Mouse (Mus musculus): ENCODE results near the gene Plekha4. TPM values are rescaled to one million over a fixed set of nuclear protein-coding genes. Genes with fewer than 3 reads are reported as not detected.

Gene Plekha4
- polyA plus RNA-seq, 1 experiment from 2014 or later: 1.1 TPM

DNA sequence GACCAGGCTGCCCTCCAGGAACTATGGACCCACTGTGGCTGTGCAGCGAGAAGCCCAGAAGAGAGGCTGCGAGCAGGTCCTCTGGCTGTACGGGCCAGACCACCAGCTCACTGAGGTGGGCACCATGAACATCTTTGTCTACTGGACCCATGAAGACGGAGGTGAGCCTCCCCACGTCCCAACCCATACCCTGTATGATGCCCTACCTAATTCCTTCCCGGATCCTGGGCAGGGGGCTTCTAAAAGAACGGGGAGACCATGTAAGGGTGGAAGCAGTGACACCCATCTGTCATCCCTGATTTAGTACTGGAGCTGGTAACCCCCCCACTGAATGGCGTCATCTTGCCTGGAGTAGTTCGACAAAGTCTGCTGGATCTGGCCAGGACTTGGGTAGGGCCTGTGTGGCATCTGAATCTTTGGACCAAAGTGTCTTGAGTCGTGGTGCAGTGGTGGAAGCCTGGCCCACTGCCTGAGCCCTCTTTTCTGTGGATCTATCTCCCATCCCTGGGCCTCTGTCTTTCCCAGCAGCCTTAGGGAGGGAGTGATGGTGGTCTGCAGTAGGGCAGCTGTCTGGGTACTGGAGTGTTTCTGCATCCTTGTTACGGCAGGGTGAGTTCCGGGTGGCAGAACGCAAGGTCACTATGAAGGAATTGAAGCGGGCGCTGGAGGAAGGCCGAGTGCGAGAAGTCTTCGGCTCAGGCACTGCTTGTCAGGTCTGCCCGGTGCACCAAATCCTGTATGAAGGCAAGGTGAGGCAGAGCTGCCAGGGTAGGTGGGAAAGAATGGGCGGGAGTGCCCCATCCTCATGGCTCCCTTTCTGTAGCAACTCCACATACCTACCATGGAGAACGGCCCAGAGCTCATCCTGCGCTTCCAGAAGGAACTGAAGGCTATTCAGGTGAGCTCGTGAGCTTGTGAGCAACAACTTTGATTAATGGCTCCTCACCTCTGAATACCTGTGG is 61.8 kb downstream of the Plekha4 start:
- H3K36me3 ChIP-seq (ENCODE audit: control insufficient read depth, insufficient read depth, low read length): peaks cover 14% of the 10 kb centered on the region
- 90% methylated on average over 23 of the region's 23 CpGs for WGBS (ENCODE audit: insufficient replicate concordance)
- no peak overlapping the region for H3K4me3 ChIP-seq (ENCODE audit: low read depth, low read length)
- H3K4me1 ChIP-seq (ENCODE audit: control insufficient read depth, insufficient read depth, low read length): peaks cover 2% of the 10 kb centered on the region; the same call in 1 of the 2 replicates
- no peak overlapping the region for H3K9ac ChIP-seq (ENCODE audit: low read depth, low read length)
- no peak overlapping the region for H3K27ac ChIP-seq (ENCODE audit: low read depth, low read length)
- H3K4me2 ChIP-seq: no peak overlapping the region
- no peak for ATAC-seq (replicated peaks; ENCODE audit: insufficient number of reproducible peaks, low FRiP score, low TSS enrichment)
- H3K27me3 ChIP-seq (ENCODE audit: control insufficient read depth, insufficient read depth, low read length): no peaks in the 10 kb centered on the region
- H3K9me3 ChIP-seq (replicated peaks; ENCODE audit: control insufficient read depth, low read length): no peaks in the 10 kb centered on the region

DNA sequence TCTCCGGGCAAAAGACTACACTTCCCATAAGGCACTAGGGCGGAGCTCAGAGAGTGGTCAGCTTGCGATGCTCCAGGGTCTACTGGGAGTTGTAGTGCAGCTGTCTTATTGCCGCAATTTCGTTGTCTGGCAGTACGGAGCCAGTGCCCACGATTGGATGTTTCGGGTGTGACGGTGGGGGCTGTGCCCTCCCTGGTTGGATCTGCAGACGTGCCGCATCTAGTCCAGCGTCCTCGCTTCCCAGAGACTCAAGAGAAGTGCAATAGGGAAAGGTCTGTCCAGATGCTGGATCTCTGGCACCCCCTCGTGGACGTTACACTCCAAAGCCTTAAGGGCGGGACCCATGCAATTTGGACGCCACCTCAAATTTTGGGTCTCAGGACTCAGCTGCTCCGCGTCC is 63.0 kb downstream of the Plekha4 start:
- Histone ChIP-seq H3K27me3 (ENCODE audit: control insufficient read depth, insufficient read depth, low read length) (no peaks in the 10 kb centered on the region), H3K9me3 (replicated peaks; ENCODE audit: control insufficient read depth, low read length) (no peaks in the 10 kb centered on the region), H3K27ac (ENCODE audit: low read depth, low read length) (no peak overlapping the region), H3K36me3 (ENCODE audit: control insufficient read depth, insufficient read depth, low read length) (peaks cover 14% of the 10 kb centered on the region), H3K4me1 (ENCODE audit: control insufficient read depth, insufficient read depth, low read length) (peaks cover 2% of the 10 kb centered on the region; the same call in 1 of the 2 replicates), H3K9ac (ENCODE audit: low read depth, low read length) (0 out of 2 replicates have a peak overlapping the region, but pooled peaks have one; percentile 39), H3K4me2 (peak overlapping the region; percentile 63), H3K4me3 (ENCODE audit: low read depth, low read length) (peak overlapping the region; percentile 32)
- peak; percentile 80 for ATAC-seq (replicated peaks; ENCODE audit: insufficient number of reproducible peaks, low FRiP score, low TSS enrichment)
- WGBS (ENCODE audit: insufficient replicate concordance): 7% methylated on average over 19 of the region's 19 CpGs

DNA sequence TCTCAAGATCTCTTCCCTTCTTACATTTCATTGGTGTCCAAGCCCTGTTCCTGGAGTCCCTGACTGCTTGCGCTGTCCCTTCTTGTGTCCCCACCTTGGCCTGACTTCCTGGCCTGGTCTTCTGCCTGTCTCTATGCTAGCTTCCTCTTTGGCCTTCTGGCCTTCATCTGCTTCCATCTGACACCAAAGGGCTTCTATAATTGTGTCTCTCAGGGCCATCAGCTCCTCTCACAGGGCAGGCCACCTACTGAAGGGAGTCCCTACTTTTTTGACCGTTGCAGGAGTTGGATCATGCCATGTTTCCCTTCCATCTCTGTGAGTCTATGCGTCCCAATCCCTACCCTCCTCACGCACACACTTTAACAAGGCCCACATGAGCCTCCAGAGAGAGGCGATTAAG is 63.8 kb downstream of the Plekha4 start:
- Histone ChIP-seq H3K4me1 (ENCODE audit: control insufficient read depth, insufficient read depth, low read length) (peaks cover 2% of the 10 kb centered on the region; the same call in 1 of the 2 replicates), H3K4me3 (ENCODE audit: low read depth, low read length) (no peak overlapping the region), H3K4me2 (no peak overlapping the region), H3K36me3 (ENCODE audit: control insufficient read depth, insufficient read depth, low read length) (peaks cover 12% of the 10 kb centered on the region), H3K9ac (ENCODE audit: low read depth, low read length) (peak overlapping the region; percentile 49; the same call in 1 of the 2 replicates), H3K9me3 (replicated peaks; ENCODE audit: control insufficient read depth, low read length) (no peaks in the 10 kb centered on the region), H3K27ac (ENCODE audit: low read depth, low read length) (no peak overlapping the region), H3K27me3 (ENCODE audit: control insufficient read depth, insufficient read depth, low read length) (no peaks in the 10 kb centered on the region)
- 90% methylated on average over 5 of the region's 5 CpGs for WGBS (ENCODE audit: insufficient replicate concordance)
- ATAC-seq (replicated peaks; ENCODE audit: insufficient number of reproducible peaks, low FRiP score, low TSS enrichment): no peak

DNA sequence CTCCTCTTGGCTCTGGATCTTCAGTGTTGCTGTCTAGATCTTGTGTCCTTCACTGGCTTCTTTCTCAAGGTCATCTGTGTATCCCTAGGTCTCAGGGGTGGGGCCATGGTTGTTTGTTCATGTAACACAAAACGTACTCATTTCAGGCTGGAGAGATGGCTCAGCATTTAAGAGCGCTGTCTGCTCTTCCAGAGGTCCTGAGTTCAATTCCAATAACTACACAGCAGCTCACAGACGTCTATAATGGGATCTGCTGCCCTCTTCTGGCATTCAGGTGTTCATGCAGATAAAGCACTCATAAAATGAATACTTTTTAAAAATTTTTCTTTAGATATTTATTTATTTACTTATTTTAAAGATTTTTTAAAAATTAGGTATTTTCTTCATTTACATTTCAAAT is 64.7 kb downstream of the Plekha4 start:
- Histone ChIP-seq H3K36me3 (ENCODE audit: control insufficient read depth, insufficient read depth, low read length) (0 out of 2 replicates have a peak, but pooled peaks cover 4% of the 10 kb centered on the region), H3K4me1 (ENCODE audit: control insufficient read depth, insufficient read depth, low read length) (peaks cover 2% of the 10 kb centered on the region; the same call in 1 of the 2 replicates), H3K9ac (ENCODE audit: low read depth, low read length) (no peak overlapping the region), H3K27ac (ENCODE audit: low read depth, low read length) (no peak overlapping the region), H3K4me2 (no peak overlapping the region), H3K9me3 (replicated peaks; ENCODE audit: control insufficient read depth, low read length) (no peaks in the 10 kb centered on the region), H3K4me3 (ENCODE audit: low read depth, low read length) (no peak overlapping the region), H3K27me3 (ENCODE audit: control insufficient read depth, insufficient read depth, low read length) (no peaks in the 10 kb centered on the region)
- ATAC-seq (replicated peaks; ENCODE audit: insufficient number of reproducible peaks, low FRiP score, low TSS enrichment): no peak
- WGBS (ENCODE audit: insufficient replicate concordance): 69% methylated on average over 3 of the region's 3 CpGs

DNA sequence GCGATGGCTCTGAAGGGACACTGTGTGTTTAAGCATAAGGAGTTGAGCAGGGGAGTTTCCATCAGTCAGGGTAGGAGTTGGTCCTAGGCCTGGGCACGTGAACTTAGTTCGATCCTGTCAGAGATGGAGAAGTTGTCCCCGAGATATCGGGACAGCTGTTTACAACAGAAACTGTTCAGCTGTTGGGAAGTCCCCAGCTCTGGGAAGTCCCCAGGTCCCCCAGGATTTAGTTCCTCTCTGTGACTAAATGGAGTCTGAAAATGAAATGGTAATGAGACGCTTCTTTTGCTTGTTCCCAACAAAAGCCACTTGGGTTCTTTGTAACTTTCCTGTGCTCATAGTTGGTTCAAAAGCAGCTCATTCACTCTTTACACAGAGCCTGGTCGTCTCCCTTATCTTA is 65.8 kb downstream of the Plekha4 start:
- no peak for ATAC-seq (replicated peaks; ENCODE audit: insufficient number of reproducible peaks, low FRiP score, low TSS enrichment)

DNA sequence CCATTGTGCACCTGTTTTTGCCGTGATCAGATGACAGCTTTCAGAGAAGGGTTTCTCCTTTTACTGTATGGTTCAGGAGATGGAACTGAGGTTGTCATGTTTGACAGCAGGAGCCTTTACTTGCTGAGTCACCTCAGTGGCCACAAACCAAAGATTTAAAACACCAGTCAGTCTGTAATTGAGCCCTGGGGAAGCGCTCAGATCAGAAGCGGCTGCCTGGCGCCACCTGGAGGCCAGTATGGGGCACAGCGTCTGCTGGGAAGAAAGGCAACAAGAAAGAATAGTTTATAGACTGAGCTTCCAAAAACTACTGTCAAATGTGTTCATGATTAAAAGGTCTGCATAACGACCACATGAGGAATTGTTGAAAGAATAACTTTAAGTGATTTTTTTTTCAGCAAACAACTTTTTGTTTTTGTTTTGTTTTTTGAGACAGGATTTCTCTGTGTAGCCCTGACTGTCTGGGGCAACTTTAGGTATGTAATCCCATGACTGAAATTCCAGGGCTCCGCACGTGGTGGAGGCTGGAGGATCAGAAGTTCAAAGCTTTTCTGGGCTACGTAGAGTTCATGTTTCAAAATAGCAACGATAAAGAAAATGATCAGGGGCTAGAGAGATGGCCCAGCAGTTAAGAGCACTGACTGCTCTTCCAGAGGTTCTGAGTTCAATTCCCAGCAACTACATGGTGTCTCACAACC is 67.1 kb downstream of the Plekha4 start:
- H3K27me3 ChIP-seq (ENCODE audit: control insufficient read depth, insufficient read depth, low read length): no peaks in the 10 kb centered on the region
- no peak overlapping the region for H3K27ac ChIP-seq (ENCODE audit: low read depth, low read length)
- no peak overlapping the region for H3K9ac ChIP-seq (ENCODE audit: low read depth, low read length)
- no peak overlapping the region for H3K4me2 ChIP-seq
- 18% methylated on average over 10 of the region's 10 CpGs for WGBS (ENCODE audit: insufficient replicate concordance)
- no peak overlapping the region for H3K4me3 ChIP-seq (ENCODE audit: low read depth, low read length)
- H3K9me3 ChIP-seq (replicated peaks; ENCODE audit: control insufficient read depth, low read length): no peaks in the 10 kb centered on the region
- no peaks in the 10 kb centered on the region for H3K36me3 ChIP-seq (ENCODE audit: control insufficient read depth, insufficient read depth, low read length)
- ATAC-seq (replicated peaks; ENCODE audit: insufficient number of reproducible peaks, low FRiP score, low TSS enrichment): no peak
- H3K4me1 ChIP-seq (ENCODE audit: control insufficient read depth, insufficient read depth, low read length): peaks cover 9% of the 10 kb centered on the region; the same call in 1 of the 2 replicates

More for the DNA sequence above, 65.8 kb downstream of the Plekha4 start:
- Histone ChIP-seq H3K27me3 (ENCODE audit: control insufficient read depth, insufficient read depth, low read length) (no peaks in the 10 kb centered on the region), H3K4me1 (ENCODE audit: control insufficient read depth, insufficient read depth, low read length) (peaks cover 9% of the 10 kb centered on the region; the same call in 1 of the 2 replicates), H3K9me3 (replicated peaks; ENCODE audit: control insufficient read depth, low read length) (no peaks in the 10 kb centered on the region), H3K9ac (ENCODE audit: low read depth, low read length) (no peak overlapping the region), H3K27ac (ENCODE audit: low read depth, low read length) (no peak overlapping the region), H3K36me3 (ENCODE audit: control insufficient read depth, insufficient read depth, low read length) (0 out of 2 replicates have a peak, but pooled peaks cover 4% of the 10 kb centered on the region), H3K4me2 (no peak overlapping the region), H3K4me3 (ENCODE audit: low read depth, low read length) (no peak overlapping the region)
- 77% methylated on average over 7 of the region's 7 CpGs for WGBS (ENCODE audit: insufficient replicate concordance)

DNA sequence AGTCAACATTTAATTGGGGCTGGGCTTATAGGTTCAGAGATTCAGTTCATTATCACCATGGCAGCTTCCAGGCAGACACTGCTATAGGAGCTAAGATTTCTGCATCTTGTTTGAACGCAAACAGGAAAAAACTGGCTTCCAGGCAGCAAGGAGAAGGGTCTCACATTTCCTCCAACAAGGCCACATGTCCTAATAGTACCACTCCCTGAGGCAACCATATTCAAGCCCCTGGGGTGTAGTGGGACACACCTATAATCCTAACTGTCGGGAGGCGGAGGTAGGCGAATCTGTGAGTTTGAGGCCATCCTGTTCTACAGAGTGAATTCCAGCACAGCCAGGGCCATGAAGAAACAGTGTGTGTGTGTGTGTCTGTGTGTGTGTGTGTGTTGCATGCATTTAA is 69.0 kb downstream of the Plekha4 start:
- Histone ChIP-seq H3K27me3 (ENCODE audit: control insufficient read depth, insufficient read depth, low read length) (no peaks in the 10 kb centered on the region), H3K36me3 (ENCODE audit: control insufficient read depth, insufficient read depth, low read length) (no peaks in the 10 kb centered on the region), H3K27ac (ENCODE audit: low read depth, low read length) (no peak overlapping the region), H3K4me1 (ENCODE audit: control insufficient read depth, insufficient read depth, low read length) (peaks cover 14% of the 10 kb centered on the region), H3K4me2 (no peak overlapping the region), H3K9ac (ENCODE audit: low read depth, low read length) (no peak overlapping the region), H3K4me3 (ENCODE audit: low read depth, low read length) (no peak overlapping the region), H3K9me3 (replicated peaks; ENCODE audit: control insufficient read depth, low read length) (no peaks in the 10 kb centered on the region)
- no peak for ATAC-seq (replicated peaks; ENCODE audit: insufficient number of reproducible peaks, low FRiP score, low TSS enrichment)
- WGBS (ENCODE audit: insufficient replicate concordance): 85% methylated on average over 4 of the region's 4 CpGs

DNA sequence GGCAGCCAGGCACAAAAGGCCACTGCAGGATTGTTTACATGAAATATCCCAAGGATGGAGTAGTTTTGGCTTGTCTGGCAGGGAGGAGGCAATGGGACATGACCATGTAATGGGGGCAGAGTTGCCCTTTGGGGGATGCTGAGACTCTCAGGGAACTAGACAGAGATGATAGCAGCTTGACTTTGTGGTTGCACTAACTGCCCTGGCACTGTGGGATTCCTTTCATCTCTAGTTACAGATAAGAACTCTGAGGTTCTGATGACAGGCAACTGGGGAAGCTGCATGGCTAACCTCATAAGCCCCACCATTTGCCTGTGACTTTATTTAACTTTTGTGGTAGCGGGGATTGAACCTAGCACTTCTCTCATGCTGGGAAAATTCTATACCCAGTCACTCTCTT is 70.0 kb downstream of the Plekha4 start:
- 31% methylated on average over 1 of the region's 1 CpGs for WGBS (ENCODE audit: insufficient replicate concordance)
- ATAC-seq (replicated peaks; ENCODE audit: insufficient number of reproducible peaks, low FRiP score, low TSS enrichment): no peak
- Histone ChIP-seq H3K9me3 (replicated peaks; ENCODE audit: control insufficient read depth, low read length) (no peaks in the 10 kb centered on the region), H3K27ac (ENCODE audit: low read depth, low read length) (no peak overlapping the region), H3K36me3 (ENCODE audit: control insufficient read depth, insufficient read depth, low read length) (no peaks in the 10 kb centered on the region), H3K27me3 (ENCODE audit: control insufficient read depth, insufficient read depth, low read length) (no peaks in the 10 kb centered on the region), H3K4me2 (no peak overlapping the region), H3K4me1 (ENCODE audit: control insufficient read depth, insufficient read depth, low read length) (peaks cover 14% of the 10 kb centered on the region), H3K9ac (ENCODE audit: low read depth, low read length) (no peak overlapping the region), H3K4me3 (ENCODE audit: low read depth, low read length) (no peak overlapping the region)
